Mouse (Mus musculus) heart, embryonic 12.5 days (tissue): ENCODE results near the gene Clic4. TPM values are rescaled to one million over a fixed set of nuclear protein-coding genes. Genes with fewer than 3 reads are reported as not detected.

Experiments used
- ATAC-seq: fragments of 200-750 bp; cut with Nextera tagmentation; 2 replicates; pipeline ENCODE4 v1.8.0; 2017; ENCODE audit warnings: moderate TSS enrichment, moderate library complexity; ENCODE audit not compliant: insufficient number of reproducible peaks, low FRiP score
- H3K27ac ChIP-seq: fragments of 300-500 bp; sonication (generic); 2 replicates; pipeline ENCODE4 v1.5.1; 2016; ENCODE audit warnings: mild to moderate bottlenecking, moderate library complexity; ENCODE audit not compliant: poor library complexity, severe bottlenecking
- H3K27me3 ChIP-seq: fragments of 300-500 bp; sonication (generic); replicated peaks from 2 replicates; pipeline ENCODE4 v1.6.1; 2016; ENCODE audit warnings: mild to moderate bottlenecking, moderate library complexity
- H3K36me3 ChIP-seq: fragments of 300-500 bp; sonication (generic); 2 replicates; pipeline ENCODE4 v1.6.1; 2016; ENCODE audit warnings: mild to moderate bottlenecking, moderate library complexity
- H3K4me1 ChIP-seq: fragments of 300-500 bp; sonication (generic); replicated peaks from 2 replicates; pipeline ENCODE4 v1.6.1; 2016; ENCODE audit warnings: mild to moderate bottlenecking
- H3K4me2 ChIP-seq: fragments of 300-500 bp; sonication (generic); 2 replicates; pipeline ENCODE4 v1.6.1; 2016; ENCODE audit warnings: mild to moderate bottlenecking, moderate library complexity
- H3K4me3 ChIP-seq: fragments of 300-500 bp; sonication (generic); 2 replicates; pipeline ENCODE4 v1.5.1; 2016; ENCODE audit warnings: mild to moderate bottlenecking
- H3K9ac ChIP-seq: fragments of 300-500 bp; sonication (generic); 2 replicates; pipeline ENCODE4 v1.6.1; 2016; ENCODE audit warnings: mild to moderate bottlenecking, moderate library complexity
- H3K9me3 ChIP-seq: fragments of 300-500 bp; sonication (generic); replicated peaks from 2 replicates; pipeline ENCODE4 v1.6.1; 2016; ENCODE audit warnings: mild to moderate bottlenecking, moderate library complexity
- WGBS: fragments of 180-500 bp; shearing (Covaris S2); methylation state at CpG from one replicate; pipeline ENCODE4 v1.1.7; 2016; 5-methylcytosine and 5-hydroxymethylcytosine counted together
- polyA plus RNA-seq: library from polyadenylated mRNA; unstranded; fragments of >200 nt; fragmentation: Nextera tagmentation; extraction: Ambion mirVana; gene quantifications from 2 replicates; pipeline ENCODE4 v1.2.1, GENCODE M21; 2016

The Clic4 gene
- polyA plus RNA-seq, 1 experiment from 2014 or later = 291 TPM

- Histone ChIP-seq H3K4me2 (peak overlapping the region; percentile 59), H3K9me3 (no peaks in the 10 kb centered on the region), H3K36me3 (no peaks in the 10 kb centered on the region), H3K9ac (peak overlapping the region; percentile 55), H3K27me3 (peaks cover 84% of the 10 kb centered on the region), H3K27ac (no peak overlapping the region), H3K4me1 (peaks cover 35% of the 10 kb centered on the region), H3K4me3 (peak overlapping the region; percentile 11; the same call in 1 of the 2 replicates)
- ATAC-seq = peak; percentile 33
- 2% methylated on average over 22 of the region's 23 CpGs for WGBS
Measured at GRCm38 (mm10) chr4:135166413-135167225, 106.0 kb downstream of the Clic4 start.

- H3K9ac ChIP-seq = no peak overlapping the region
- peaks cover 35% of the 10 kb centered on the region for H3K4me1 ChIP-seq
- WGBS = 54% methylated on average over 6 of the region's 6 CpGs
- H3K27ac ChIP-seq = no peak overlapping the region
- no peaks in the 10 kb centered on the region for H3K36me3 ChIP-seq
- no peak for ATAC-seq
- no peak overlapping the region for H3K4me3 ChIP-seq
- H3K27me3 ChIP-seq = peaks cover 75% of the 10 kb centered on the region
- H3K4me2 ChIP-seq = no peak overlapping the region
- no peaks in the 10 kb centered on the region for H3K9me3 ChIP-seq
Measured at GRCm38 (mm10) chr4:135165761-135166160, 106.9 kb downstream of the Clic4 start.

Other genes with a start within 250 kb of the Clic4 start
- gene Runx3, start 152.2 kb downstream of the Clic4 start, polyA plus RNA-seq = 0.04 and 0.06 TPM in 2 replicates
- 170 and 178 TPM in 2 replicates for gene Srrm1, start 80.5 kb upstream of the Clic4 start, polyA plus RNA-seq
- 0.37 and 0.63 TPM in 2 replicates for gene Ncmap, start 125.4 kb upstream of the Clic4 start, polyA plus RNA-seq
- gene Rcan3, start 161.0 kb upstream of the Clic4 start, polyA plus RNA-seq = 10.3 and 10.4 TPM in 2 replicates
- gene Stpg1, start 222.0 kb upstream of the Clic4 start, polyA plus RNA-seq = 0.31 and 0.47 TPM in 2 replicates
- 4.0 and 4.2 TPM in 2 replicates for gene Nipal3, start 222.2 kb upstream of the Clic4 start, polyA plus RNA-seq